Mouse (Mus musculus) granulocyte monocyte progenitor cell, adult 5-6 weeks (primary cell): Measurements from ENCODE around the gene Pacsin1. TPM values are rescaled to one million over a fixed set of nuclear protein-coding genes. Genes with fewer than 3 reads are reported as not detected.
"Not testable (repeated sequence)": the region's sequence is repeated elsewhere in the genome, so short reads cannot be mapped to it uniquely, and the experiment has no call there.

Experiments
- ATAC-seq: replicated peaks from 2 replicates; pipeline ENCODE4 v1.8.0; 2016; ENCODE audit warnings: mild to moderate bottlenecking, moderate TSS enrichment, inconsistent platforms; ENCODE audit not compliant: poor library complexity, severe bottlenecking
- total RNA-seq, 2 experiments: library from RNA; stranded (forward) in 1 of 2; stranded (reverse) in 1 of 2; fragments of 200-712, 200-1000 nt in 1 of 2; fragments of >200 nt in 1 of 2; fragmentation: Nextera tagmentation in 1 of 2; gene quantifications; 2 replicates each; pipeline ENCODE4 v1.2.3; 2014 to 2017

The Pacsin1 gene
- total RNA-seq, 2 experiments from 2014 or later, result not detected

GRCm38 (mm10) chr17:27634871-27635574 lies 20.3 kb upstream of the Pacsin1 start, which contains the start of gene RPS10-NUDT3:
Gene RPS10-NUDT3, minus strand, starts transcription at chr17:27635222.
- peak; percentile 94 for ATAC-seq

GRCm38 (mm10) chr17:27635575-27635903 lies 19.8 kb upstream of the Pacsin1 start:
- not testable (repeated sequence) for ATAC-seq

GRCm38 (mm10) chr17:27636132-27637020 lies 18.9 kb upstream of the Pacsin1 start, which contains the start of gene Rps10:
Gene Rps10, minus strand, starts transcription at chr17:27636669.
- no peak for ATAC-seq

- peak; percentile 21; the same call in 1 of the 2 replicates for ATAC-seq
Measured at GRCm38 (mm10) chr17:27637333-27637732, 18.0 kb upstream of the Pacsin1 start.

- no peak for ATAC-seq
Measured at GRCm38 (mm10) chr17:27638921-27639332, 16.4 kb upstream of the Pacsin1 start.

- not testable (repeated sequence) for ATAC-seq
Measured at GRCm38 (mm10) chr17:27639851-27640250, 15.5 kb upstream of the Pacsin1 start.

- ATAC-seq, result peak; percentile 56
Measured at GRCm38 (mm10) chr17:27642491-27643062, 12.7 kb upstream of the Pacsin1 start.

- ATAC-seq, result peak; percentile 84
Measured at GRCm38 (mm10) chr17:27643101-27643500, 12.2 kb upstream of the Pacsin1 start.

- no peak for ATAC-seq
Measured at GRCm38 (mm10) chr17:27643756-27644155, 11.6 kb upstream of the Pacsin1 start.

GRCm38 (mm10) chr17:27644572-27644971 lies 10.7 kb upstream of the Pacsin1 start:
- no peak for ATAC-seq

- ATAC-seq, result no peak
Measured at GRCm38 (mm10) chr17:27645807-27646206, 9.5 kb upstream of the Pacsin1 start.

GRCm38 (mm10) chr17:27650160-27650559 lies 5.1 kb upstream of the Pacsin1 start:
- peak; percentile 82 for ATAC-seq

GRCm38 (mm10) chr17:27650586-27650985 lies 4.7 kb upstream of the Pacsin1 start:
- ATAC-seq, result no peak

- ATAC-seq, result peak; percentile 41
Measured at GRCm38 (mm10) chr17:27652046-27652790, 3.1 kb upstream of the Pacsin1 start.

- ATAC-seq, result no peak
Measured at GRCm38 (mm10) chr17:27653253-27653959, 1.9 kb upstream of the Pacsin1 start.

GRCm38 (mm10) chr17:27656011-27656399 lies 696 bp downstream of the Pacsin1 start:
- peak; percentile 13; the same call in 1 of the 2 replicates for ATAC-seq

GRCm38 (mm10) chr17:27656414-27656813 lies 1.1 kb downstream of the Pacsin1 start:
- no peak for ATAC-seq

- ATAC-seq, result no peak
Measured at GRCm38 (mm10) chr17:27657123-27657522, 1.8 kb downstream of the Pacsin1 start.

GRCm38 (mm10) chr17:27658767-27659166 lies 3.5 kb downstream of the Pacsin1 start:
- ATAC-seq, result no peak

- no peak for ATAC-seq
Measured at GRCm38 (mm10) chr17:27671720-27672119, 16.4 kb downstream of the Pacsin1 start.
